Mouse (Mus musculus) common myeloid progenitor, adult 5-6 weeks (primary cell): ENCODE results near the gene Rbsn. TPM values are rescaled to one million over a fixed set of nuclear protein-coding genes. Genes with fewer than 3 reads are reported as not detected.

Experiments used
- ATAC-seq: replicated peaks from 2 replicates; pipeline ENCODE4 v1.8.0; 2016; ENCODE audit warnings: low read depth, mild to moderate bottlenecking, moderate TSS enrichment, inconsistent platforms; ENCODE audit not compliant: poor library complexity, severe bottlenecking
- total RNA-seq: library from RNA; stranded (forward); fragments of 200-1000, 187-1606 nt; gene quantifications from 2 replicates; pipeline ENCODE4 v1.2.3, GENCODE M21; 2017

Rbsn gene
- total RNA-seq, 1 experiment from 2014 or later, result 17.9 TPM

DNA sequence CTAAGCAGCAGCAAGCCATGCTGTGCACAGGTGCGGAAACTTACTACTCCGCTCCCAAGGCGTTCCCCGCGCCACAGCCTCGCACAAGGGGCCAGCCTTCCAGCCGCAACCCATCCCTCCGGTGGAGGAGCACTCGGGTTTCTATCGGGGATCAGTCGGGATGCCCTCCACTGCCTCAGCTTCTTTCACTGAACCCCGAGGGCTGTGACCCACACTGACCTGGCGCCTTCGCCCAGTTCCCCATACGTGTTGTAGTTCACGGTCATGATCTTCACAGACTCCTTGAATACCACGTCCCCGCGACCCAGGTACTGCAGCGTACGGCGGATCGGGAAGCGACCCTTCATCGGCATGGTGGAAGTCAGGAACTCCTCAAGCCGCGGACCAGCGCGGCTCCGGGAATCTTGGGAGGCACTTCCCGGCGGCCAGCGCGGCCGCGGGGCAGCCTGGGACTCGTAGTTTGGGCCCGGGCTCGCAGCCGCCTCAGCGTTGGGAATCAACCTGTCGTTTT lies 31.0 kb downstream of the Rbsn start, which contains the start of gene Mrps25:
TSS of gene Mrps25 (minus strand) at position 413 of the 511 bp plus-strand sequence.
- ATAC-seq, result peak; percentile 78

DNA sequence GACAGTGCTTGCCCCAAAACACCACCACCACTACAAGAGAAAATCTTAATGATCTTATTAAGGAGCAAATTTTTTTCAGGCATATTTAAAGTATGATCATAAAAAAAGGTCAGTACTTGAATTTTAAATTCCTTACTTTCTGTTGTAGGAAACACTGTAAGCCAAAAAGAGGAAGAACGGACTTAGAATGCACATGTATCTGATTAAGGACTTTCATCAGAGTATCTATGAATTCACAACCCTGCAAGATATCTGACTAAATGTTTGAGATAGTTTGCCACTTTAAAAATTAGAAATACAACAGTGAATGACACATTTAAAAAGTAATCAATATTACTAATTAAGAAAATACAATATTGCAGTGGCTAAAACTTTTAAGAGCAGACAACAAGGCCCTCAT lies 38.3 kb downstream of the Rbsn start:
- no peak for ATAC-seq

DNA sequence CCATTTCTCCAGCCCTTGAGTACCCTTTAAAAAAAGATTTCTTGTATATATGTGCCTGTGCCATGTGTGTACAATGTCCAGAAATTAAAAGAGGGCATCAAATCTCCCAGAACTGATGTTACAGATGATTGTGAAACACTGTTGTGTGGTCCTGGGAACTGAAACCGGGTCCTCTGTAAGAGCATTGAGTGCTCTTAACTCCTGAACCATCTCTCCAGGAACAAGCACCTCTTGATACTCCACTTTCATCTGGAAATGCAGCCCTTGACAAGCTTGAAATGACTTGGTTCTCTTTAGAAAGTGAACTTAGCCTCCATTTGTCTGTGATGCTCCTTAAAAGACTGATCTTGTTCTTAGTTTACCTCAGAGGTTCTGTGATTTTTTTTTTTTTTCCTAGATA lies 52.0 kb downstream of the Rbsn start:
- no peak for ATAC-seq

DNA sequence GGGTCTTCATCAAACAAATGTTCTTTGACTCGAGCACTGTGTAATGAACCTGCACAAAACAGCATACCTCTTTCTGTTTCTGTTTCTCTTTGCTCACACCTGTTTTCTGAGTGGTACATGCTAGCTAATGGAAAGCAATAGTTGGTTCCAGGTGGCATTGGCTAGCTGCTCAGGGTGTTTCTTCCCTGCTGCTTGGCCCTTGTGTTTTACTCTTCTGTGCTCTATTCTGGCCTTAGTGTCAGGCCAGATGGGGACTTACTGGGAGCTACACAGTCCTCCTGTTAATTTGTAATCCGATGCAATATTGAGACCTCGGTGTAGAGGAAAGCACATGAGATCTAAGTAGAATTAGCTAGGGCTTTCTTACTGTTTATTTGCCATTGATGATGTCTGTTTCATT lies 55.9 kb downstream of the Rbsn start:
- no peak for ATAC-seq

DNA sequence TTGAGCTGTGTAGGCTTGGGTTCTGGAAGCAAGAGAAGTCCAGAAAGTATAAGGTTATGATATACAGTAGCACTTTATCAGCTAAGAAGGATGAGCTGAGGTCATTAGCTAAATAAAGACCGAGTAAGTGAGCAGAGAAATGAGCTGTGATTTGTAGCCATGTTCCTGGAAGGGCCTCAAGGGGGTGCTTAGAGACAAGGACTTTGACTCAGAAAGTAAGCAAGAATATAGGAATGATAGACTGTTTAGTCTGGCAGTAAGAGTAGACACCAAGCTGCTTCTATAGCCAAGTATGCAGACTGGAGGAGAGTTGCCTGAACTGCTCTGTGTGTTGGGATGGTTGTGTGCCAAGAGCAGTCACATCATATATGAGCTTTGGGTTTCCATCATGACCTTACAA lies 61.0 kb downstream of the Rbsn start:
- no peak for ATAC-seq

DNA sequence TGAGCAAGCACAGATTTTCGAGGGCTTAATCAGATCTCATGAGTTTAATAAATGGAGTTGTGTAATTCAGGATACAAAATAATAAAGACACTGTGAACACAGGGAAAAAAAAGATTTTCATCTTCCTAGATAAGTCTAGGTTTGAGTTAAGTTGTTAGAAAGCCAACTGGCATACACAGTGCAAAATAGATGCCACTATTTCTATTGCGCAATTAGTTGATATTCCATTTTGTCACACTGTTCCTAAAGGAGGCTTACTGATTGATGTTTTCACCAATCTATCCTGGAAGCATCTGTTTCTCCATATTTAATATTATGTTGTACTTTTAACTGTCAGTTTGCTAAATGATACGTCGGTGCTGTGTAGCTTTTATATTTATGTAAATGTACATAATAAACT lies 68.8 kb downstream of the Rbsn start:
- ATAC-seq, result no peak

Other genes with a start within 250 kb of the Rbsn start
- 0.55 and 2.6 TPM in 2 replicates for gene Fgd5, start 236.0 kb downstream of the Rbsn start, total RNA-seq
- gene Nr2c2, start 123.5 kb downstream of the Rbsn start, total RNA-seq, result 60.5 and 66.0 TPM in 2 replicates
- 59.8 and 74.8 TPM in 2 replicates for gene Mrps25, start 30.9 kb downstream of the Rbsn start, total RNA-seq
- 0.09 TPM in 1 of 2 replicates, not detected in the other for gene Trh, start 29.7 kb upstream of the Rbsn start, total RNA-seq